Mouse (Mus musculus) neural tube, embryonic 11.5 days (tissue): ENCODE data around the gene Isyna1. TPM values are rescaled to one million over a fixed set of nuclear protein-coding genes. Genes with fewer than 3 reads are reported as not detected.
A peak's percentile ranks its signal among the peaks of the same experiment; 100 is the strongest.

ENCODE experiments used
- ATAC-seq: fragments of 200-750 bp; cut with Nextera tagmentation; 2 replicates; pipeline ENCODE4 v1.8.0; 2017; ENCODE audit warnings: moderate number of reproducible peaks, mild to moderate bottlenecking, moderate TSS enrichment, moderate library complexity; ENCODE audit not compliant: insufficient read depth, low FRiP score, low TSS enrichment
- DNase-seq: peaks from one replicate; pipeline ENCODE4 v3.0.0-alpha.2; 2015; ENCODE audit warnings: low spot score
- H3K27ac ChIP-seq: fragments of 300-500 bp; sonication (generic); 2 replicates; pipeline ENCODE4 v1.5.1; 2014; ENCODE audit warnings: low read depth, mild to moderate bottlenecking, low read length
- H3K27me3 ChIP-seq: fragments of 300-500 bp; sonication (generic); 2 replicates; pipeline ENCODE4 v1.6.1; 2014; ENCODE audit warnings: mild to moderate bottlenecking, low read length, mixed read lengths; ENCODE audit not compliant: control insufficient read depth, insufficient read depth
- H3K36me3 ChIP-seq: fragments of 300-500 bp; sonication (generic); 2 replicates; pipeline ENCODE4 v1.6.1; 2014; ENCODE audit warnings: mild to moderate bottlenecking, low read length, moderate library complexity, mixed read lengths; ENCODE audit not compliant: control insufficient read depth, insufficient read depth
- H3K4me1 ChIP-seq: fragments of 300-500 bp; sonication (generic); 2 replicates; pipeline ENCODE4 v1.6.1; 2014; ENCODE audit warnings: low read length, mixed read lengths; ENCODE audit not compliant: control insufficient read depth, insufficient read depth
- H3K4me2 ChIP-seq: fragments of 300-500 bp; sonication (generic); 2 replicates; pipeline ENCODE4 v1.6.1; 2014; ENCODE audit warnings: low read depth, mild to moderate bottlenecking, moderate library complexity
- H3K4me3 ChIP-seq: fragments of 300-500 bp; sonication (generic); 2 replicates; pipeline ENCODE4 v1.5.1; 2014; ENCODE audit warnings: low read depth, low read length
- H3K9ac ChIP-seq: fragments of 300-500 bp; sonication (generic); 2 replicates; pipeline ENCODE4 v1.6.1; 2014; ENCODE audit warnings: mild to moderate bottlenecking, low read length
- H3K9me3 ChIP-seq: fragments of 300-500 bp; sonication (generic); 2 replicates; pipeline ENCODE4 v1.6.1; 2016; ENCODE audit warnings: low read length; ENCODE audit not compliant: control insufficient read depth
- WGBS: fragments of 180-500 bp; shearing (Covaris S2); extraction: QIAGEN DNeasy Blood & Tissue Kit; methylation state at CpG from one replicate; pipeline ENCODE4 v1.1.7; 2014; 5-methylcytosine and 5-hydroxymethylcytosine counted together
- polyA plus RNA-seq: library from polyadenylated mRNA; unstranded; fragments of >200 nt; fragmentation: Nextera tagmentation; extraction: Ambion mirVana; gene quantifications from 2 replicates; pipeline ENCODE4 v1.2.1, GENCODE M21; 2014

The Isyna1 gene
- polyA plus RNA-seq, 1 experiment from 2014 or later: 87.9 TPM

DNA sequence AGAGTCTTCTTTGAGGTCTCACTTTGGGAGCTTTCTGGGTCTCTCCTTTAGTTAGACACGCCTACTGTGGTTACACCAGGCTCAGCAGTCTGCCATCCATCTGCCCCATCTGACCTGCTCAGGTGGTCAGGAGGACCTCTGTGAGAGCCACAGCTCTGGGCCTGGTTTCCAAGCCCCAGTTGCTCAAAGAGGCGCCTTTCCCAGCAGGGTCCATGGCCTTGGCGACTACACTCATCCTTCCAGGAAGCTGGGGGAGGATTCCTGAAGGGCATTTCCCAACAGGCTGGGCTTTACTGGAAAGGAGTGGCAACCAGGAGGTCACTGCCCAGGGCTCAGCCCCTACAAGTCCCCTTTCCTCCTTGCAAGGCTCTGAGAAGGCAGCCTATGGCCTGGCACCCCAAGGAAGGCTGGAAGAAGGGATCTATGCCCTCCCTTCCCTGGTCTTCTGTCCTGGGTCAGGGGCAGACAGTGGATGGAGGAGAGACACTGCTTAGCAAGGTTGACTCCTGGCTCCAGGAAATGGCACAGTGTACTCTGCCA lies 29.4 kb upstream of the Isyna1 start:
- DNase-seq: no peak
- Histone ChIP-seq H3K36me3 (no peaks in the 10 kb centered on the region), H3K9ac (0 out of 2 replicates have a peak overlapping the region, but pooled peaks have one; percentile 6), H3K4me1 (peaks cover 6% of the 10 kb centered on the region; the same call in 1 of the 2 replicates), H3K4me2 (no peak overlapping the region), H3K27ac (no peak overlapping the region), H3K27me3 (no peaks in the 10 kb centered on the region), H3K4me3 (no peak overlapping the region), H3K9me3 (no peaks in the 10 kb centered on the region)
- ATAC-seq: no peak
- WGBS: 75% methylated on average over 3 of the region's 3 CpGs

DNA sequence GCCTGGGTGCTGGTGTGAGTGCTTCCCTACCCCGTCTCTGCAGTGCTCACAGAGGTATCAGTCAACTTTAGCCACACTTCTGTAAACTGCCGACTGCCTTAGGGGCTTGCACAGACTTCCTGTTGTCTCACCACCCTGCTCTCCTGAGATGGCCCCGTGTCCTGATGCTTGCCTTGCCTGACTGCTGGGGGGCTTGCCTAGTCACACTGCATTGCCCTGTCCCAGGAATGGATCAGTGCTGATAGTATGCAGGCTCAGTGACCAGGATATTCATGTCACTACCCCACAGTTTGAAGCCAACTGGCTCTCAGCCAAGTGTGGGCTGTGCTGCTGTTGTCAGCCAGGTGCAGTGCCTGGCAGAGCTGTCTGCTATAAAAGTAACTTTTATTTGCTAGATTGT lies 28.6 kb upstream of the Isyna1 start:
- DNase-seq (no peak), ATAC-seq (no peak)
- Histone ChIP-seq H3K4me3 (no peak overlapping the region), H3K9me3 (no peaks in the 10 kb centered on the region), H3K27ac (no peak overlapping the region), H3K4me2 (no peak overlapping the region), H3K36me3 (no peaks in the 10 kb centered on the region), H3K9ac (no peak overlapping the region), H3K4me1 (peaks cover 6% of the 10 kb centered on the region; the same call in 1 of the 2 replicates), H3K27me3 (no peaks in the 10 kb centered on the region)
- 74% methylated on average over 3 of the region's 3 CpGs for WGBS

DNA sequence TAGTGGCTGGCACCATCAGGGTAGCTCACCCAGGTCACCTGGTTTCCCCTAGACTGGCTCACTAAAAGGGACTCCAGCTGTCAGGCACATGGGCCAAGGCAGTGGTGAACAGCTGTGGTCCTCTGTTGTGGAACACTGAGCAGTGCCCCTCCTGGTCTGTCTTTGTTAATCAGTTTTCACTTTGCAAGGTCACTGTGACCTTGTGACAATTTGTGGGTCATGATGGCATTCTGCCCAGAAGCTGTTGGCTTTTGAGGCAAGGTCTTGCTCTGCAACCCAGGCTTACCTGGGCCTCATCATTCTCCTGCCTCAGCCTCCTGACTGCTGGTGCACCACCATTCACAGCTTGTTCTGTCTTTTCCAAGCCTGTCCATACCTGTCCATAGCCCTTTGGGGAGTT lies 23.8 kb upstream of the Isyna1 start:
- H3K27ac ChIP-seq: no peak overlapping the region
- no peaks in the 10 kb centered on the region for H3K36me3 ChIP-seq
- no peak overlapping the region for H3K9ac ChIP-seq
- DNase-seq (no peak), ATAC-seq (no peak)
- no peaks in the 10 kb centered on the region for H3K9me3 ChIP-seq
- H3K27me3 ChIP-seq: no peaks in the 10 kb centered on the region
- no peaks in the 10 kb centered on the region for H3K4me1 ChIP-seq
- H3K4me3 ChIP-seq: no peak overlapping the region
- no peak overlapping the region for H3K4me2 ChIP-seq

DNA sequence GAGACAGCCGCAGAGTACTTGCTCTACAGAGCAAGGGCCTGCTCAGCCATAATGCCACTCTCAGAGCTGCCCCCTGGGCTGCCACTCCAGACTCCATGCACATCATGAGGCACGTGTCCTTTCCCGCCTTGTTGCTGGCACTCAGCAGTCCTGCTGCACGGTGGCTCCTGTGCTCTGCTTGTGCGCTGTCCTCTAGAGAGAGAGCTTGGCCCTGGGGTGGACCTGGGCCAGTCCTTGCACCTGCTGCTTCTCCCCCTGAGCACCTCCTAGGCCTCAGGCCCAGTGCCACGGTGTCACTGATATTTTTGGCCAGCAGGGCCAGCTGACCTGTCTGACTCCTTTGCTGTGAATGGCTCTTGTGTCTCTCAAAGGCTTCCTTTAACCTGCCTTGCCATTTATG lies 23.2 kb upstream of the Isyna1 start:
- 91% methylated on average over 6 of the region's 6 CpGs for WGBS
- Histone ChIP-seq H3K36me3 (no peaks in the 10 kb centered on the region), H3K4me3 (no peak overlapping the region), H3K27ac (0 out of 2 replicates have a peak overlapping the region, but pooled peaks have one; percentile 8), H3K4me2 (no peak overlapping the region), H3K9me3 (no peaks in the 10 kb centered on the region), H3K4me1 (no peaks in the 10 kb centered on the region), H3K9ac (no peak overlapping the region), H3K27me3 (no peaks in the 10 kb centered on the region)
- DNase-seq: no peak
- no peak for ATAC-seq

DNA sequence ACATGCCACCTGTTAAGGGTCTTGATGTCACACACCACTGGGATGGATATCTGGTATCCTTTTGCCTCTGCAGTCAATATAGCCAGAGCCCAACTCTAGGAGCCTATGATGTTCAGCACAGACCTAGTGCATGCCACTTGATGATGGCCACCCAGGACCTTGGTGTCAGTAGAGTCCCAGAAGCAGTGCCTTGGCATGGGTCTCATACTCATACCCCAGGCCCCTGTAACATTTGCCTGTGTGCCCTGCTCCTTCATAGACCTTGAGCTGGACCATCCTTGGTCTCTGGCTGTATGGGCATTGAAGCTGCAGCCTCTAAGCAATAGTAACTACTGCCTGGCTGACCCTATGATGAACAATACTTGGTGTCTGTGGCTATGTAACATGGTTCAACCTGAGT lies 19.9 kb upstream of the Isyna1 start:
- Histone ChIP-seq H3K4me2 (no peak overlapping the region), H3K27ac (no peak overlapping the region), H3K4me1 (no peaks in the 10 kb centered on the region), H3K27me3 (no peaks in the 10 kb centered on the region), H3K36me3 (peaks cover 3% of the 10 kb centered on the region; the same call in 1 of the 2 replicates), H3K9ac (no peak overlapping the region), H3K9me3 (no peaks in the 10 kb centered on the region), H3K4me3 (no peak overlapping the region)
- ATAC-seq (no peak), DNase-seq (no peak)

DNA sequence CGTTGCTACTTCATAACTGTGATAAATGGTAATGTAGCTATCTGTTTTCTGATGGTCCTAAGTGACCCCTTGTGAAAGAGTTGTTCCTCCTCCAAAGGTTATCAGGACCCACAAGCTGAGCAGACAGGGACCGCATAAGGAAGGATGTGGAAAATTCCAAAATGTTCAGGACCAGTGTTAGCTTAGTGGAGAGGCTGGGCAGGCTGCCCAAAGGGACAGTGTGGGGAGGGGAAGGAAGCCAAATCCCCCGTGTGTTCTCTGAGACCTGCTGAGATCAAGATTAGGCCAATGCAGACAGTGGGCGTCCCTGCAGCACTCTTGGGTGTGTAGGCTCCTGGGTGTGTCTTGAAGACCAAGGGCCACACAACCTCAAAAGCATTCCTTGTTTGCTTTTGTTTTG lies 19.3 kb upstream of the Isyna1 start:
- 91% methylated on average over 4 of the region's 4 CpGs for WGBS
- Histone ChIP-seq H3K4me3 (no peak overlapping the region), H3K4me1 (no peaks in the 10 kb centered on the region), H3K27ac (no peak overlapping the region), H3K9ac (no peak overlapping the region), H3K36me3 (peaks cover 3% of the 10 kb centered on the region; the same call in 1 of the 2 replicates), H3K27me3 (no peaks in the 10 kb centered on the region), H3K4me2 (no peak overlapping the region), H3K9me3 (no peaks in the 10 kb centered on the region)
- DNase-seq (no peak), ATAC-seq (no peak)

DNA sequence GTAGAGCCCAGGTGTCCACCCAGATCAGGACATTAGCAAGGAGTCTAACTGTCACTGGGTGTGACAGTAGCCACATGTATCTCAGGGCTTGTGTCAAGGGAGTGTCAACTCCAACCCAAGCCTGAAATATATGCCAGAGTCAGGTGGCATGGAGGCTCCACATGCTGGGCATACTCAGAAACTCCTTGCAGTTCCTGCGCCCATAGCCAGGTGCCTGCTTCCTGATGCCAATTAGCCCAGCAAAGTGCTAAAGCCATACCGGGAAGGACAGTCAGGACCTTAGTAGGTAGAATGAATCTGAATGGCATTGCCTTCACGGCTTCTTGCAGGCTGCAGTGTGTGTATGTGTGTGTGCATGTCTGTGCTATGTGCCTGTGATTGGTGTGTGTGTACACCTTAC lies 17.0 kb upstream of the Isyna1 start:
- Histone ChIP-seq H3K27ac (no peak overlapping the region), H3K36me3 (peaks cover 11% of the 10 kb centered on the region), H3K4me1 (no peaks in the 10 kb centered on the region), H3K9me3 (no peaks in the 10 kb centered on the region), H3K4me3 (no peak overlapping the region), H3K27me3 (no peaks in the 10 kb centered on the region), H3K4me2 (no peak overlapping the region), H3K9ac (no peak overlapping the region)
- no peak for ATAC-seq
- 92% methylated on average over 3 of the region's 3 CpGs for WGBS
- DNase-seq: no peak

DNA sequence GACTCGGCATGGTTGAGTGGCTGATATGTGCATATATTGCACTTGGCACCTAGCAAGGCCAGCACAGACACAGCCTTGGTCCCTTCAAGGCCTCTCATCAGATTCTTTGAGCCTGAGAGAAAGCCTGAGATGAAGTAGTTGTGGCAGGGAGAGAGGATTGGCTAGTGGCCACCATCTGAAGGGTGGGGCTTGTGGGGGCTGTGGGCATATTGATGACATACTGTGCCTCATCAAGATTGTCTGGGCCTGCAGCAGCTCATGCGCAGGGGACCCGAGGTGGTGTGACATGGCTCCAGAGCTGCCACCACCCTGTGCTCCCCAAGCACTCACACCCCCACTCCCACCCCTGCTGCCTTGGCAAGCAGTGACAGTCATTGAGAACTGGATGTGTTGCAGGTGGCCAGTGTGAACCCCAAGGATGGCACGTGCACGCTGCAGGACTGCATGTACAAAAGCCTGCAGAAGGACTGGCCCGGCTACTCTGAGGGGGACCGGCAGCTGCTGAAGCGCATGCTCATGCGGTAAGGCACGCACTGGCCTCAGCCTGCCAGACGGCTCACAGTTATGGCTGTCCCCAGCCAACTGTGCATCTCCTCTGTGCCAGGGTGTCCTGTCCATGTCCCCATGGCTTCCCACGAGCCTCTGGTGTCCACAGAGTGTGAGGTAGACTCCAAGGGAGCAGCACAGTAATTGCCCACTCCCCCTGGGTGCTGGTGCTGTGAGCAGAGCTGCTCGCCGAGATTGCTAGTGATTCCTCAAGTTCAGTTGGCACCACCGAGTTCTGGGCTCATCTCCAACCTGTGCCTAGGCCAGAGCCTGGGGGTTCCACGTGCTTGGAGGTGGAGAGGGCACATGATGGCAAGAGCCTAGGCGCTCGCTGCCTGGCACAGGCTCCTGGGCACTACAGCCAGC lies 10.4 kb upstream of the Isyna1 start:
- no peak for DNase-seq
- H3K27ac ChIP-seq: no peak overlapping the region
- H3K36me3 ChIP-seq: peaks cover 26% of the 10 kb centered on the region
- H3K4me3 ChIP-seq: no peak overlapping the region
- no peak overlapping the region for H3K9ac ChIP-seq
- no peaks in the 10 kb centered on the region for H3K4me1 ChIP-seq
- ATAC-seq: no peak
- WGBS: 93% methylated on average over 18 of the region's 18 CpGs
- H3K27me3 ChIP-seq: no peaks in the 10 kb centered on the region
- H3K4me2 ChIP-seq: no peak overlapping the region
- no peaks in the 10 kb centered on the region for H3K9me3 ChIP-seq
